Mouse (Mus musculus): ENCODE measurements around the gene Gm13287. TPM values are rescaled to one million over a fixed set of nuclear protein-coding genes. Genes with fewer than 3 reads are reported as not detected.
"Not testable (repeated sequence)": the region's sequence is repeated elsewhere in the genome, so short reads cannot be mapped to it uniquely, and the experiment has no call there.

The Gm13287 gene
- polyA plus RNA-seq, 1 experiment from 2014 or later: not detected

- H3K4me3 ChIP-seq: no peak overlapping the region
- WGBS: 26% methylated on average over 4 of the region's 4 CpGs
- no peak overlapping the region for H3K27ac ChIP-seq
- no peaks in the 10 kb centered on the region for H3K9me3 ChIP-seq
- H3K27me3 ChIP-seq (ENCODE audit: insufficient read depth, poor library complexity, severe bottlenecking): no peaks in the 10 kb centered on the region
- H3K36me3 ChIP-seq: no peaks in the 10 kb centered on the region
- no peak for DNase-seq (ENCODE audit: low spot score)
- H3K4me1 ChIP-seq: no peaks in the 10 kb centered on the region
Measured at GRCm38 (mm10) chr4:88822995-88823394, 19.9 kb downstream of the Gm13287 start.

- not testable (repeated sequence) for H3K27ac ChIP-seq; H3K9me3 ChIP-seq; H3K4me1 ChIP-seq; H3K36me3 ChIP-seq; H3K27me3 ChIP-seq (ENCODE audit: insufficient read depth, poor library complexity, severe bottlenecking); DNase-seq (ENCODE audit: low spot score); H3K4me3 ChIP-seq
Measured at GRCm38 (mm10) chr4:88827116-88827515, 24.1 kb downstream of the Gm13287 start, which contains the start of gene Ifna6. Gene Ifna6, plus strand, starts transcription at chr4:88827416.

GRCm38 (mm10) chr4:88830523-88830922 is 27.5 kb downstream of the Gm13287 start:
- H3K36me3 ChIP-seq: no peaks in the 10 kb centered on the region
- H3K4me1 ChIP-seq: no peaks in the 10 kb centered on the region
- no peak for DNase-seq (ENCODE audit: low spot score)
- no peaks in the 10 kb centered on the region for H3K9me3 ChIP-seq
- H3K27ac ChIP-seq: no peak overlapping the region
- no peak overlapping the region for H3K4me3 ChIP-seq
- H3K27me3 ChIP-seq (ENCODE audit: insufficient read depth, poor library complexity, severe bottlenecking): no peaks in the 10 kb centered on the region
- 15% methylated on average over 4 of the region's 4 CpGs for WGBS

- not testable (repeated sequence) for H3K4me1 ChIP-seq; H3K36me3 ChIP-seq; H3K4me3 ChIP-seq; DNase-seq (ENCODE audit: low spot score); H3K9me3 ChIP-seq; H3K27me3 ChIP-seq (ENCODE audit: insufficient read depth, poor library complexity, severe bottlenecking); H3K27ac ChIP-seq
- 81% methylated on average over 1 of the region's 1 CpGs for whole genome bisulfite sequencing
Measured at GRCm38 (mm10) chr4:88835225-88835624, 32.2 kb downstream of the Gm13287 start, which contains the start of gene Ifna5. Gene Ifna5, plus strand, starts transcription at chr4:88835525.

GRCm38 (mm10) chr4:88838828-88839227 is 35.8 kb downstream of the Gm13287 start:
- Histone ChIP-seq H3K4me1 (no peaks in the 10 kb centered on the region), H3K27me3 (ENCODE audit: insufficient read depth, poor library complexity, severe bottlenecking) (no peaks in the 10 kb centered on the region), H3K27ac (no peak overlapping the region), H3K4me3 (no peak overlapping the region), H3K9me3 (no peaks in the 10 kb centered on the region), H3K36me3 (no peaks in the 10 kb centered on the region)
- 42% methylated on average over 3 of the region's 3 CpGs for WGBS
- no peak for DNase-seq (ENCODE audit: low spot score)

- WGBS: 83% methylated on average over 3 of the region's 3 CpGs
- Histone ChIP-seq H3K27me3 (ENCODE audit: insufficient read depth, poor library complexity, severe bottlenecking) (no peaks in the 10 kb centered on the region), H3K9me3 (no peaks in the 10 kb centered on the region), H3K4me1 (no peaks in the 10 kb centered on the region), H3K4me3 (no peak overlapping the region), H3K36me3 (no peaks in the 10 kb centered on the region), H3K27ac (no peak overlapping the region)
- no peak for DNase-seq (ENCODE audit: low spot score)
Measured at GRCm38 (mm10) chr4:88840058-88840457, 37.0 kb downstream of the Gm13287 start.

GRCm38 (mm10) chr4:88841438-88841911 is 38.4 kb downstream of the Gm13287 start, which contains the start of gene Ifna4:
Gene Ifna4, plus strand, starts transcription at chr4:88841861.
- H3K9me3 ChIP-seq: no peaks in the 10 kb centered on the region
- no peaks in the 10 kb centered on the region for H3K36me3 ChIP-seq

GRCm38 (mm10) chr4:88845334-88845733 is 42.3 kb downstream of the Gm13287 start:
- no peak overlapping the region for H3K4me3 ChIP-seq
- no peak overlapping the region for H3K27ac ChIP-seq
- no peaks in the 10 kb centered on the region for H3K36me3 ChIP-seq
- no peaks in the 10 kb centered on the region for H3K9me3 ChIP-seq
- 41% methylated on average over 2 of the region's 2 CpGs for WGBS
- H3K4me1 ChIP-seq: no peaks in the 10 kb centered on the region
- H3K27me3 ChIP-seq (ENCODE audit: insufficient read depth, poor library complexity, severe bottlenecking): no peaks in the 10 kb centered on the region
- DNase-seq (ENCODE audit: low spot score): no peak

More at GRCm38 (mm10) chr4:88841438-88841911, 38.4 kb downstream of the Gm13287 start, which contains the start of gene Ifna4:
- Histone ChIP-seq H3K27ac (no peak within 1 kb of the TSS), H3K4me3 (no peak within 1 kb of the TSS), H3K27me3 (ENCODE audit: insufficient read depth, poor library complexity, severe bottlenecking) (no peaks in the 10 kb centered on the region), H3K4me1 (no peaks in the 10 kb centered on the region)
- DNase-seq (ENCODE audit: low spot score): no peak
- WGBS: 41% methylated on average over 2 of the region's 2 CpGs

- 87% methylated on average over 1 of the region's 1 CpGs for WGBS
- no peaks in the 10 kb centered on the region for H3K36me3 ChIP-seq
- H3K27ac ChIP-seq: no peak within 1 kb of the TSS
- H3K4me3 ChIP-seq: no peak within 1 kb of the TSS
- no peaks in the 10 kb centered on the region for H3K9me3 ChIP-seq
- no peak for DNase-seq (ENCODE audit: low spot score)
- H3K4me1 ChIP-seq: no peaks in the 10 kb centered on the region
- H3K27me3 ChIP-seq (ENCODE audit: insufficient read depth, poor library complexity, severe bottlenecking): no peaks in the 10 kb centered on the region
Measured at GRCm38 (mm10) chr4:88849698-88850097, 46.6 kb downstream of the Gm13287 start, which contains the start of gene Ifna1. Gene Ifna1, plus strand, starts transcription at chr4:88850087.

GRCm38 (mm10) chr4:88851026-88851763 is 48.1 kb downstream of the Gm13287 start:
- Histone ChIP-seq H3K27me3 (ENCODE audit: insufficient read depth, poor library complexity, severe bottlenecking) (no peaks in the 10 kb centered on the region), H3K4me3 (no peak overlapping the region), H3K27ac (no peak overlapping the region), H3K4me1 (no peaks in the 10 kb centered on the region), H3K9me3 (no peaks in the 10 kb centered on the region), H3K36me3 (no peaks in the 10 kb centered on the region)
- WGBS: 69% methylated on average over 4 of the region's 4 CpGs
- no peak for DNase-seq (ENCODE audit: low spot score)

Other genes with a start within 250 kb of the Gm13287 start
- gene Ifna15, start 245.0 kb upstream of the Gm13287 start, polyA plus RNA-seq (2016; fragmentation: Nextera tagmentation; extraction: Ambion mirVana): not detected in 2 replicates
- not detected in 2 replicates for gene Ifna14, start 231.5 kb upstream of the Gm13287 start, polyA plus RNA-seq (2016; fragmentation: Nextera tagmentation; extraction: Ambion mirVana)
- gene Ifna9, start 210.9 kb upstream of the Gm13287 start, polyA plus RNA-seq (2016; fragmentation: Nextera tagmentation; extraction: Ambion mirVana): not detected in 2 replicates
- not detected in 2 replicates for gene Ifna12, start 199.9 kb upstream of the Gm13287 start, polyA plus RNA-seq (2016; fragmentation: Nextera tagmentation; extraction: Ambion mirVana)
- not detected in 2 replicates for gene C87499, start 168.8 kb upstream of the Gm13287 start, polyA plus RNA-seq (2016; fragmentation: Nextera tagmentation; extraction: Ambion mirVana)
- not detected in 2 replicates for gene Ifna13, start 158.8 kb upstream of the Gm13287 start, polyA plus RNA-seq (2016; fragmentation: Nextera tagmentation; extraction: Ambion mirVana)
- gene Ifna16, start 126.3 kb upstream of the Gm13287 start, polyA plus RNA-seq (2016; fragmentation: Nextera tagmentation; extraction: Ambion mirVana): not detected in 2 replicates
- not detected in 2 replicates for gene Ifna2, start 119.3 kb upstream of the Gm13287 start, polyA plus RNA-seq (2016; fragmentation: Nextera tagmentation; extraction: Ambion mirVana)
- not detected in 2 replicates for gene Ifnab, start 111.9 kb upstream of the Gm13287 start, polyA plus RNA-seq (2016; fragmentation: Nextera tagmentation; extraction: Ambion mirVana)
- gene Gm26566, start 81.4 kb upstream of the Gm13287 start, polyA plus RNA-seq (2016; fragmentation: Nextera tagmentation; extraction: Ambion mirVana): 1.1 and 1.2 TPM in 2 replicates
- 83.9 and 88.7 TPM in 2 replicates for gene Klhl9, start 80.8 kb upstream of the Gm13287 start, polyA plus RNA-seq (2016; fragmentation: Nextera tagmentation; extraction: Ambion mirVana)
- 0.30 TPM in 1 of 2 replicates, not detected in the other for gene Gm13271, start 48.4 kb upstream of the Gm13287 start, polyA plus RNA-seq (2016; fragmentation: Nextera tagmentation; extraction: Ambion mirVana)
- 0.28 and 0.36 TPM in 2 replicates for gene Gm13283, start 43.1 kb upstream of the Gm13287 start, polyA plus RNA-seq (2016; fragmentation: Nextera tagmentation; extraction: Ambion mirVana)
- not detected in 2 replicates for gene Gm13290, start 29.4 kb upstream of the Gm13287 start, polyA plus RNA-seq (2016; fragmentation: Nextera tagmentation; extraction: Ambion mirVana)
- not detected in 2 replicates for gene Gm13289, start 26.3 kb upstream of the Gm13287 start, polyA plus RNA-seq (2016; fragmentation: Nextera tagmentation; extraction: Ambion mirVana)
- gene Gm13272, start 23.4 kb upstream of the Gm13287 start, polyA plus RNA-seq (2016; fragmentation: Nextera tagmentation; extraction: Ambion mirVana): not detected in 2 replicates
- gene Ifnz, start 21.1 kb upstream of the Gm13287 start, polyA plus RNA-seq (2016; fragmentation: Nextera tagmentation; extraction: Ambion mirVana): 0.21 TPM in 1 of 2 replicates, not detected in the other
- not detected in 2 replicates for gene Gm13276, start 17.5 kb upstream of the Gm13287 start, polyA plus RNA-seq (2016; fragmentation: Nextera tagmentation; extraction: Ambion mirVana)
- not detected in 2 replicates for gene Gm13277, start 14.6 kb upstream of the Gm13287 start, polyA plus RNA-seq (2016; fragmentation: Nextera tagmentation; extraction: Ambion mirVana)
- gene Gm13278, start 11.7 kb upstream of the Gm13287 start, polyA plus RNA-seq (2016; fragmentation: Nextera tagmentation; extraction: Ambion mirVana): not detected in 2 replicates
- gene Gm13275, start 8.8 kb upstream of the Gm13287 start, polyA plus RNA-seq (2016; fragmentation: Nextera tagmentation; extraction: Ambion mirVana): not detected in 2 replicates
- gene Gm13279, start 5.9 kb upstream of the Gm13287 start, polyA plus RNA-seq (2016; fragmentation: Nextera tagmentation; extraction: Ambion mirVana): not detected in 2 replicates
- gene Gm13285, start 3.6 kb upstream of the Gm13287 start, polyA plus RNA-seq (2016; fragmentation: Nextera tagmentation; extraction: Ambion mirVana): 0.34 and 0.79 TPM in 2 replicates
- gene Gm13288, start 2.3 kb downstream of the Gm13287 start, polyA plus RNA-seq (2016; fragmentation: Nextera tagmentation; extraction: Ambion mirVana): not detected in 2 replicates
- not detected in 2 replicates for gene Ifna7, start 13.0 kb downstream of the Gm13287 start, polyA plus RNA-seq (2016; fragmentation: Nextera tagmentation; extraction: Ambion mirVana)
- gene Ifna11, start 16.7 kb downstream of the Gm13287 start, polyA plus RNA-seq (2016; fragmentation: Nextera tagmentation; extraction: Ambion mirVana): not detected in 2 replicates
- gene Ifna6, start 24.2 kb downstream of the Gm13287 start, polyA plus RNA-seq (2016; fragmentation: Nextera tagmentation; extraction: Ambion mirVana): not detected in 2 replicates
- gene Ifna5, start 32.3 kb downstream of the Gm13287 start, polyA plus RNA-seq (2016; fragmentation: Nextera tagmentation; extraction: Ambion mirVana): not detected in 2 replicates
- not detected in 2 replicates for gene Ifna4, start 38.6 kb downstream of the Gm13287 start, polyA plus RNA-seq (2016; fragmentation: Nextera tagmentation; extraction: Ambion mirVana)
- gene Ifna1, start 46.8 kb downstream of the Gm13287 start, polyA plus RNA-seq (2016; fragmentation: Nextera tagmentation; extraction: Ambion mirVana): not detected in 2 replicates
- not detected in 2 replicates for gene Ifne, start 76.9 kb downstream of the Gm13287 start, polyA plus RNA-seq (2016; fragmentation: Nextera tagmentation; extraction: Ambion mirVana)